Mouse (Mus musculus): ENCODE data around the gene Colec11. TPM values are rescaled to one million over a fixed set of nuclear protein-coding genes. Genes with fewer than 3 reads are reported as not detected.
A peak's percentile ranks its signal among the peaks of the same experiment; 100 is the strongest.

Gene Colec11
- total and polyA plus RNA-seq, 2 experiments: 37.9 to 57.1 TPM

GRCm38 (mm10) chr12:28627092-28627491, 3.9 kb upstream of the Colec11 start:
- TF ChIP-seq POLR2A (IDR thresholded peaks at IDR 0.05; ENCODE audit: extremely low read depth, insufficient read depth, low read length): no peak
- no peak for TF ChIP-seq CTCF (IDR thresholded peaks at IDR 0.05; ENCODE audit: low read depth, low read length)
- Histone ChIP-seq H3K9ac (ENCODE audit: low read depth, low read length) (no peak overlapping the region), H3K4me3 (ENCODE audit: insufficient read depth, low read depth, low read length) (no peak overlapping the region), H3K79me2 (ENCODE audit: control insufficient read depth, insufficient read depth, low read length) (no peaks in the 10 kb centered on the region), H3K27me3 (ENCODE audit: control insufficient read depth, insufficient read depth, low read length) (no peaks in the 10 kb centered on the region), H3K27ac (replicated peaks; ENCODE audit: insufficient read depth, low read depth, low read length) (no peak overlapping the region), H3K4me1 (ENCODE audit: control insufficient read depth, insufficient read depth, low read length) (peaks cover 4% of the 10 kb centered on the region; the same call in 1 of the 2 replicates), H3K36me3 (ENCODE audit: control insufficient read depth, insufficient read depth, low read length) (peaks cover 35% of the 10 kb centered on the region)
- WGBS: 75% methylated on average over 4 of the region's 4 CpGs
- DNase-seq (ENCODE audit: extremely low read depth, low read depth, low spot score): no peak

- peaks cover 19% of the 10 kb centered on the region for H3K36me3 ChIP-seq (ENCODE audit: control insufficient read depth, insufficient read depth, low read length)
- H3K79me2 ChIP-seq (ENCODE audit: control insufficient read depth, insufficient read depth, low read length): no peaks in the 10 kb centered on the region
- no peak for TF ChIP-seq POLR2A (IDR thresholded peaks at IDR 0.05; ENCODE audit: extremely low read depth, insufficient read depth, low read length)
- TF ChIP-seq CTCF (IDR thresholded peaks at IDR 0.05; ENCODE audit: low read depth, low read length): no peak
- no peak overlapping the region for H3K27ac ChIP-seq (replicated peaks; ENCODE audit: insufficient read depth, low read depth, low read length)
- peaks cover 4% of the 10 kb centered on the region; the same call in 1 of the 2 replicates for H3K4me1 ChIP-seq (ENCODE audit: control insufficient read depth, insufficient read depth, low read length)
- peak; percentile 56 for DNase-seq (ENCODE audit: extremely low read depth, low read depth, low spot score)
- WGBS: 67% methylated on average over 7 of the region's 7 CpGs
- H3K27me3 ChIP-seq (ENCODE audit: control insufficient read depth, insufficient read depth, low read length): no peaks in the 10 kb centered on the region
- H3K4me3 ChIP-seq (ENCODE audit: insufficient read depth, low read depth, low read length): no peak overlapping the region
- H3K9ac ChIP-seq (ENCODE audit: low read depth, low read length): no peak overlapping the region
Measured at GRCm38 (mm10) chr12:28625407-28625806, 2.2 kb upstream of the Colec11 start.

GRCm38 (mm10) chr12:28624251-28624650, 1.1 kb upstream of the Colec11 start:
- no peaks in the 10 kb centered on the region for H3K27me3 ChIP-seq (ENCODE audit: control insufficient read depth, insufficient read depth, low read length)
- no peak overlapping the region; the same call in 1 of the 2 replicates for H3K27ac ChIP-seq (replicated peaks; ENCODE audit: insufficient read depth, low read depth, low read length)
- peaks cover 9% of the 10 kb centered on the region; the same call in 1 of the 2 replicates for H3K36me3 ChIP-seq (ENCODE audit: control insufficient read depth, insufficient read depth, low read length)
- no peak for DNase-seq (ENCODE audit: extremely low read depth, low read depth, low spot score)
- no peaks in the 10 kb centered on the region for H3K79me2 ChIP-seq (ENCODE audit: control insufficient read depth, insufficient read depth, low read length)
- WGBS: 44% methylated on average over 2 of the region's 2 CpGs
- no peak overlapping the region for H3K4me3 ChIP-seq (ENCODE audit: insufficient read depth, low read depth, low read length)
- TF ChIP-seq POLR2A (IDR thresholded peaks at IDR 0.05; ENCODE audit: extremely low read depth, insufficient read depth, low read length): no peak
- no peak for TF ChIP-seq CTCF (IDR thresholded peaks at IDR 0.05; ENCODE audit: low read depth, low read length)
- peaks cover 4% of the 10 kb centered on the region; the same call in 1 of the 2 replicates for H3K4me1 ChIP-seq (ENCODE audit: control insufficient read depth, insufficient read depth, low read length)
- H3K9ac ChIP-seq (ENCODE audit: low read depth, low read length): no peak overlapping the region

- Histone ChIP-seq H3K4me1 (ENCODE audit: control insufficient read depth, insufficient read depth, low read length) (peaks cover 4% of the 10 kb centered on the region; the same call in 1 of the 2 replicates), H3K36me3 (ENCODE audit: control insufficient read depth, insufficient read depth, low read length) (no peaks in the 10 kb centered on the region), H3K9ac (ENCODE audit: low read depth, low read length) (peak overlapping the region; percentile 58), H3K27me3 (ENCODE audit: control insufficient read depth, insufficient read depth, low read length) (no peaks in the 10 kb centered on the region), H3K27ac (replicated peaks; ENCODE audit: insufficient read depth, low read depth, low read length) (peak overlapping the region; percentile 31), H3K4me3 (ENCODE audit: insufficient read depth, low read depth, low read length) (peak overlapping the region; percentile 42; the same call in 1 of the 2 replicates), H3K79me2 (ENCODE audit: control insufficient read depth, insufficient read depth, low read length) (no peaks in the 10 kb centered on the region)
- no peak for TF ChIP-seq CTCF (IDR thresholded peaks at IDR 0.05; ENCODE audit: low read depth, low read length)
- no peak for TF ChIP-seq POLR2A (IDR thresholded peaks at IDR 0.05; ENCODE audit: extremely low read depth, insufficient read depth, low read length)
- no peak for DNase-seq (ENCODE audit: extremely low read depth, low read depth, low spot score)
- WGBS: 82% methylated on average over 1 of the region's 1 CpGs
Measured at GRCm38 (mm10) chr12:28622641-28623040, 536 bp downstream of the Colec11 start.

- no peaks in the 10 kb centered on the region for H3K79me2 ChIP-seq (ENCODE audit: control insufficient read depth, insufficient read depth, low read length)
- TF ChIP-seq CTCF (IDR thresholded peaks at IDR 0.05; ENCODE audit: low read depth, low read length): no peak
- TF ChIP-seq POLR2A (IDR thresholded peaks at IDR 0.05; ENCODE audit: extremely low read depth, insufficient read depth, low read length): no peak
- H3K4me3 ChIP-seq (ENCODE audit: insufficient read depth, low read depth, low read length): peak overlapping the region; percentile 42; the same call in 1 of the 2 replicates
- peak overlapping the region; percentile 31 for H3K27ac ChIP-seq (replicated peaks; ENCODE audit: insufficient read depth, low read depth, low read length)
- no peaks in the 10 kb centered on the region for H3K36me3 ChIP-seq (ENCODE audit: control insufficient read depth, insufficient read depth, low read length)
- H3K9ac ChIP-seq (ENCODE audit: low read depth, low read length): no peak overlapping the region; the same call in 1 of the 2 replicates
- peaks cover 4% of the 10 kb centered on the region; the same call in 1 of the 2 replicates for H3K4me1 ChIP-seq (ENCODE audit: control insufficient read depth, insufficient read depth, low read length)
- DNase-seq (ENCODE audit: extremely low read depth, low read depth, low spot score): no peak
- no peaks in the 10 kb centered on the region for H3K27me3 ChIP-seq (ENCODE audit: control insufficient read depth, insufficient read depth, low read length)
- 65% methylated on average over 5 of the region's 5 CpGs for WGBS
Measured at GRCm38 (mm10) chr12:28622167-28622532, 1.0 kb downstream of the Colec11 start.

GRCm38 (mm10) chr12:28621451-28622166, 1.6 kb downstream of the Colec11 start:
- DNase-seq (ENCODE audit: extremely low read depth, low read depth, low spot score): no peak
- Histone ChIP-seq H3K36me3 (ENCODE audit: control insufficient read depth, insufficient read depth, low read length) (no peaks in the 10 kb centered on the region), H3K27me3 (ENCODE audit: control insufficient read depth, insufficient read depth, low read length) (no peaks in the 10 kb centered on the region), H3K27ac (replicated peaks; ENCODE audit: insufficient read depth, low read depth, low read length) (peak overlapping the region; percentile 16; the same call in 1 of the 2 replicates), H3K9ac (ENCODE audit: low read depth, low read length) (no peak overlapping the region), H3K79me2 (ENCODE audit: control insufficient read depth, insufficient read depth, low read length) (no peaks in the 10 kb centered on the region), H3K4me3 (ENCODE audit: insufficient read depth, low read depth, low read length) (peak overlapping the region; percentile 42), H3K4me1 (ENCODE audit: control insufficient read depth, insufficient read depth, low read length) (peaks cover 4% of the 10 kb centered on the region; the same call in 1 of the 2 replicates)
- WGBS: 10% methylated on average over 7 of the region's 7 CpGs
- no peak for TF ChIP-seq POLR2A (IDR thresholded peaks at IDR 0.05; ENCODE audit: extremely low read depth, insufficient read depth, low read length)
- no peak for TF ChIP-seq CTCF (IDR thresholded peaks at IDR 0.05; ENCODE audit: low read depth, low read length)
